Mouse (Mus musculus): ENCODE results near the gene Fbp1.
"Not testable (repeated sequence)": the region's sequence is repeated elsewhere in the genome, so short reads cannot be mapped to it uniquely, and the experiment has no call there.

The Fbp1 gene

DNA sequence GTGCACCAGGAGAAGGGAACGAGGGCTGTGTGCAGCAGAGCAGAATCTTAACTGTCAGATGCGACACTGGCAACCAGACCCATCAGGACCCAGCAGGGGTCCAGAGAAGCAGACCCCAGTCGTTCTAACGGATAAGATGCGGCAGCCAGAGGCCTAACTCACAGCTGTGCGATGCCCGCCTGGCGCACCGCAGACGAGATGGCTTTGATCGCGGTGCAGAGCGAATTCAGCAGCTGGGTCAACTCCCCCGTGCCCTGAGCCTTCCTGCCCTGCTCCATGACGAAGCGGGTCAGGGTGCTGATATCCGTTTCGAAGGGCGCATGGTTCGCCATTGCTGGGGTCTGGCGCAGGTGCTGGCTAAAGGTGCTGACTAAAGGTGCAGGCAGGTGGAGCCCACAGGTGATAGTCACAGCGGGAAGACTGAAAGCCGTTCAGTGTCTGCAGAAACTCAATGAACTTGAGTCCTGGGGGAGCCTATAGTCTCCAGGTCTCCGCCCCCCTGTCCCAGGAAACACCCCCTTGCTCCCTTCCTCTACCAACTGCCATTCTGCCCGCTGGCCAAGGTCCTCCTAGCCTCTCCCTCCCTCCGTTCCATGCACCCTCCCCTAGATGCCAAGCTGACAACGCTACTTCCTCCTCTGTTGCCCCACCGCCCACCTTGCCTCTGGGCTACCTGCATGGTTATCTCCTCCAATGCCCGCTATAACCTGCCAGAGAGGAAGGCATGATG, at the start of gene Fbp1:
TSS of gene Fbp1 (minus strand) at position 571 of the 730 bp plus-strand sequence.
- DNase-seq (ENCODE audit: low spot score) = peak; percentile 2

GRCm38 (mm10) chr13:62932452-62932851, 44.4 kb upstream of the Fbp1 start:
- no peak for DNase-seq (ENCODE audit: low spot score)

GRCm38 (mm10) chr13:62929766-62930389, 41.8 kb upstream of the Fbp1 start:
- no peak for DNase-seq (ENCODE audit: low spot score)

- not testable (repeated sequence) for DNase-seq (ENCODE audit: low spot score)
Observed at GRCm38 (mm10) chr13:62929144-62929543, 41.1 kb upstream of the Fbp1 start.

DNA sequence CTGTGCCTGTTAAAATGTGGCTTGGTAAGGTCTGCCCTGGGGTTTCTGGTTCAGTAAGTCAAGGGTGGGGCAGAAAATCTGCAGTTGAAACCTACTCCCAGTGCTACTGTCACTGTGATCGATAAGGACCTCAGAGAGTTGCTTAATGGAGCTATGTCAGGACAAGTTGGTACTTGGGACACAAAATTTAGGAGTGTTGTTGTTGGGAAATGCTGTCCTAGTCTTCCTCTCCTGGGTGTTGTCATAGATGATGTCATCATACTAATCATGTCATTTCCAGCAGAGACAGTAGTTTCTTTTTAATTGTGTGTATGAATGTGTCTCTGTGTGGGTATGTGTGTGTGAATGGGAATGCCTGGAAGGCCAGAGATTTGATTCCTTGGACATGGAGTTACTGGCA, 39.4 kb upstream of the Fbp1 start:
- no peak for DNase-seq (ENCODE audit: low spot score)

- no peak for DNase-seq (ENCODE audit: low spot score)
Observed at GRCm38 (mm10) chr13:62926479-62926878, 38.4 kb upstream of the Fbp1 start.

- no peak for DNase-seq (ENCODE audit: low spot score)
Observed at GRCm38 (mm10) chr13:62923182-62923581, 35.1 kb upstream of the Fbp1 start.

GRCm38 (mm10) chr13:62922645-62923044, 34.6 kb upstream of the Fbp1 start:
- DNase-seq (ENCODE audit: low spot score) = no peak

DNA sequence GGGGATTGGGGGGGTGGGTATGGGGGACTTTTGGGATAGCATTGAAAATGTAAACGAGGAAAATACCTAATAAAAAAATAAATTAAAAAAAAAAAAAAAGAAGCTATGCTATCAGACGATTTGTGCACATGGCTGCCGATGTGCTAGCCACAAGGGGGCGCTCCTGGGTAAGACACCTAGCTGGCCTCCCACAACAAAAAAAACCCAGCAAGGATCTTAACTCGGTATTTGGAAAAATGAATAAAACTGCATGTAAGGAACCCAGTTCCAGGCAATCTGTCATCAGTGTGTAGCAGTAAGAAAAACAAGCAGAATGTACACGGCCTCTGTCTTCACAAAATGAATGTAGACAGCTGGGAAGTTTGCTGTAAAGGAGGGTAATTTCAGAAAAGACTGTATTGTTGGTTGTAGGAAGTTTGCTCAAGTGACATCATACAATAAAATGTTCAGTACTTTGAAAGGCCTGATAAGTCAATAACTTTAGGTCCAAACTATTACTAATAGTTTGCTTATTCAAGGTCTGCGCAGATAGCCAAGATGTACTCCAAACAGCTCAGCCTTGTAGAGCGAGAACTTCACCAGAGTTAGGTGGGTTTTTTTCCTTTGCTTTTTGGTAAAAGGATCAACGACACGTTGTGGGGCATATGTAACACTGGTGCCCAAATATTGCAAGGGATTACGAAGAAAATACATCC, 31.7 kb upstream of the Fbp1 start:
- peak; percentile 54 for DNase-seq (ENCODE audit: low spot score)

- DNase-seq (ENCODE audit: low spot score) = no peak
Observed at GRCm38 (mm10) chr13:62917416-62918110, 29.5 kb upstream of the Fbp1 start.

DNA sequence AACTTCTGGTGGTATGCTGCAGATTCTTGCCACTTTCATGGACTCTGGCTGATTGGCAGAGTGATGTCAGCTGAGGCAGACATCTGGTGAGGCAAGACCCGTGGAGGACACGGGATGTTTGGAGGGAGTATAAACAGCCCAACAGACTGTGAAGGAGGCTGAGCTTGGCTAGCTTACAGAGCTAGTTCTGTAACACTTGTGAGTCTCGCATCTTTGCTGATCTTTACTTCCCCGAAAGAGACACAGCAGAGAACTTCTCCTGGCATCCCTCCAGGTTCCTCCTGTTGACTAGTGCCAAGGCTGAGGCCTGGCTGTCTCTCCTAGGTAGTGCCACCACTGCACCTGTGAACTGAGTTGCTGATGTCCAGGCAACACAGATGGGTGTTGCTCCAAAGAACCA, 28.6 kb upstream of the Fbp1 start:
- DNase-seq (ENCODE audit: low spot score) = no peak

DNA sequence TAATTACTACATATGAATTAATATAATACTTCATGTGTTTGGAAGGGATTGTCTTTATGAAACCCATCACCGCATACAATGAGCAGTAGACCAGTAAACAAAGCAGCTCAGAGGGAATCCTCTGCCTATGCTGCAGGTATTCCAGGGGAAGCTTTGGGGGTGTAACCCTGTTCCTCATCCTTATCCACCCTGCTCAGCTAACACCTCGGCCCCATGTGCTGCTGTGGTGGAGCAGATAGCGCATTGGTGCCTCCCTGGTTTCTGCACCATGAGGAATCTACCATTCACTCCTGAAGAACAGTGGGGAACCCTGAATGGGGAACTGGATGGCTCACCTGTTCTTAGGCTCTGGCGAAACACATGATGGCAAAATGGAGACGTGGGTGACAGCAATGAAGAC, 23.5 kb upstream of the Fbp1 start:
- no peak for DNase-seq (ENCODE audit: low spot score)

GRCm38 (mm10) chr13:62910206-62910605, 22.1 kb upstream of the Fbp1 start:
- no peak for DNase-seq (ENCODE audit: low spot score)

- no peak for DNase-seq (ENCODE audit: low spot score)
Observed at GRCm38 (mm10) chr13:62909776-62910175, 21.7 kb upstream of the Fbp1 start.

DNA sequence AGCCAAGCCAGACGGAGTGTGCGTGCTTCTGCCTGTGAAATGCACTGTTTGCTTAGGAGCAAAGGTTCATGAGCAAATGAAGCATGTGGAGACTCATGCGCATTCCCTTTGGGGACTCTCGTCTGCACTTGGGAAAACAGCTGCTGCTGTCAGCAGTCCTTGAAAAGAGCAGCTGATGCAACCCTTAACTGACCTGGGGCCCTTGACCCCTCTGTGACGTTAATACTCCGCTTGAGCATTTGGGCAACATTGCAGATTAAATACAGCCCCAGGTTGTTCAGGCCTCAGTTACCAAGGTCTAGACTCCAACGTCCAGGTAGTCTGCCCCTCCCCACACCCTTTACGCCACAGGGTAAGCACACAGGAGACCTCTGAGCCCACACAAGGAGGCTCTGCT, 20.1 kb upstream of the Fbp1 start:
- no peak for DNase-seq (ENCODE audit: low spot score)

DNA sequence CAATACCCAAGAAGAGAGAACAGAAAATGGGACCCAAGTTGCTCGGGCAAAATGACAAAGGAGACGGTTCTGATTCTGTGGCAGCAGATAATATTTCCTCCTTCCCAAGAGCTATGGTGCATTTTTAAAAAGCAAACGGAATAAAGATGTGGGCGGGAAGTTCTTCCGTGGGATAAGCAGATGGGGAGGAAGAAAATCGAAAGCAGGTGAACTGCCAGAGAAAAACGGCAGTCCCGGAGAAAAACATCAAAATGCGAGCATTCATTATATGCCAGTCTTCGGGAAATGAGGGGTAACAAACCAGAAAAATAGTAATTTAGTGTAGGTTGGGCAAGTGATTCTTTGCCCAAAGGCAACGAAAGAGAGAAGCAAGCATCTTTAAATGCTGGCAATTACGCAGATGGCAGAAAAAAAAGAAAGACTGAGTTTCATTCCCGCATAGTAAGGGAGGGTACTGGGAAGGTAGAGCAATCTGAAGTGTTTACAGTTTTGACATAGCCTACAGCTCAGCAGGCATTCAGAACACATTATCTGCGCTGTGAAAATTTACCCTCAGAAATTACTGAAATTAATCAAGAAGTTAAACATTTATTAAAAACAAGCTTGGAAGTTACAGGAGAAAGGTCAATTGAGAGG, 19.6 kb upstream of the Fbp1 start:
- no peak for DNase-seq (ENCODE audit: low spot score)

- no peak for DNase-seq (ENCODE audit: low spot score)
Observed at GRCm38 (mm10) chr13:62901139-62901538, 13.1 kb upstream of the Fbp1 start.

DNA sequence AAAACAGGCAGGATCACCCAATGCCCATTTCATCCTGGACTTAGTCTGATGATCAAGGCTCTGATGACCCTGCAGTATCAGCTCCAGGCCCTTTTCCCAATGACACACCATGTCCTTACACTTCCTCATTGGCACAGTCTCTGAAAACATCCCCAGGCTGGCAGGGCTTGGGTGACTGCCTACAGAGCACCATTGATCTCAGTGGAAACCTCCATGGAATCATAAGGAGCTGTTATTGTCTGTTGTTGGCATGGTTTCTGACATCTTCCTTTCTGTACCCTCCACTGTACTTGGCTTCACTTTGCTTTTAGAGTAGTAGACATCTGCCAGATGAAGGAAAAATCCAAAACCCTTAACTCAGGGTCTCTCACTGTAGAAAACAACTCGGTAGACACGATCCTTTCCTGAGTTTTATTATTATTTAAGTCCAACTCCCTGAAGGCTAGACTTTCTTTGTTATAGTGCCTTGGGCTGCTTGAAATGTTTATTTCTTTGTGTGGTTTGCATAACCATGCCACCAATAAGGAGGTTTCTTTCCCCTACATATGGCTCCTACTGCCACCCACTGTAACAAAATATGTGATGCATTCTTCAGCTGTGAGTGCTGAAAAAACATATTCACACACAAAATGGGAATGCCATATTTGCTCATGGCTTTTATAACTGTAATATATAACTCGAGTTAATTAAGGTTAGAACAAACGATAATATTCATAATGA, 10.0 kb upstream of the Fbp1 start:
- no peak for DNase-seq (ENCODE audit: low spot score)

DNA sequence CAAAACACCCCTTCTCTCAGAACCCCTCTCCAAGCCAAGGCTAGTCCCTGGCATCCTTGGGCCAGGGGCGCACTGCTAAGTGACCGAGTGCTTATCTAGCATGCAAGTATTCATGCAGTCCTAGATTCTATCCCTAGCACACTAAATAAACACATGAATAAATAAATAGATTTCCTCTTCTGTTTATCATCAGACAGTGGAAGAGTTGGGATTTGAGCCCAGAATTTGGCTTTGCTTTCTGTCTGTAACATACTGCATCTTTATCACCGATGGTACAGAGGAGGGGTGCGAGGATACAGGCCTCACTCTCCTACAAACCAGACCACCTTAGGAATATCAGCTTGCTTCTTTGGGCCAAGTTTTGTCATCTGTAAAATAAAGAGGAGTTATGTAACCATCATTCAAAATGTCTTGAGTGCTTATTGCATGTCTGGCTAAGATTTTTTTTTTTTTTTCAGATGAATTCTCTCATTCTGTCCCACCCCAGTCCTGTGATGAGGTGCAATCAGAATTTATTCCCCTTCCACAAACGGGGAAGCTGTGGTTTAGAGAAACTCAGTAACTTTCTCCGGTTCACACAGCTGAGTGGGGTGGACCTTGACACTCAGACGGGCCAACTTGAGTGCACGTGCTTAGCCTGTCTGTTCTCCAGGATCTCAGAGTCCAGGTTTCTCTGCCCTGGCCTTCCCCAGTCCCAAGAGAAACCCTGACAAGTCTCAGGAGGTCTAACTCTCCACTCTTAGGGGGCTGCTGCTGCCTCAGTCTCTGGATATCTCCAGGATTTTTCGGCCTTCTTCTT, 5.2 kb upstream of the Fbp1 start:
- no peak for DNase-seq (ENCODE audit: low spot score)

GRCm38 (mm10) chr13:62889311-62889710, 1.2 kb upstream of the Fbp1 start:
- no peak for DNase-seq (ENCODE audit: low spot score)

GRCm38 (mm10) chr13:62884536-62884935, 3.5 kb downstream of the Fbp1 start:
- DNase-seq (ENCODE audit: low spot score) = no peak

Data from T-cell, adult 2 months (primary cell).